Mouse (Mus musculus) heart, embryonic 16.5 days (tissue): Measurements from ENCODE around the gene Lsr. TPM values are rescaled to one million over a fixed set of nuclear protein-coding genes. Genes with fewer than 3 reads are reported as not detected.

Experiments
- ATAC-seq: fragments of 200-750 bp; cut with Nextera tagmentation; replicated peaks from 2 replicates; pipeline ENCODE4 v1.8.0; 2017; ENCODE audit warnings: moderate number of reproducible peaks; ENCODE audit not compliant: insufficient read depth, low FRiP score; ENCODE audit errors: extremely low read depth
- H3K27ac ChIP-seq: fragments of 300-500 bp; sonication (generic); 2 replicates; pipeline ENCODE4 v1.5.1; 2014; ENCODE audit warnings: mild to moderate bottlenecking, low read length, control low read depth, moderate library complexity
- H3K27me3 ChIP-seq: fragments of 300-500 bp; sonication (generic); 2 replicates; pipeline ENCODE4 v1.6.1; 2014; ENCODE audit warnings: low read length, mixed read lengths; ENCODE audit not compliant: control insufficient read depth, insufficient read depth
- H3K36me3 ChIP-seq: fragments of 300-500 bp; sonication (generic); 2 replicates; pipeline ENCODE4 v1.6.1; 2014; ENCODE audit not compliant: control insufficient read depth, insufficient read depth
- H3K4me1 ChIP-seq: fragments of 300-500 bp; sonication (generic); 2 replicates; pipeline ENCODE4 v1.6.1; 2014; ENCODE audit warnings: low read length, mixed read lengths; ENCODE audit not compliant: control insufficient read depth, insufficient read depth
- H3K4me2 ChIP-seq: fragments of 300-500 bp; sonication (generic); 2 replicates; pipeline ENCODE4 v1.6.1; 2014; ENCODE audit warnings: low read depth, mild to moderate bottlenecking, control low read depth, low read length
- H3K4me3 ChIP-seq: fragments of 300-500 bp; sonication (generic); 2 replicates; pipeline ENCODE4 v1.5.1; 2014; ENCODE audit warnings: mild to moderate bottlenecking, control low read depth, low read length
- H3K9ac ChIP-seq: fragments of 300-500 bp; sonication (generic); 2 replicates; pipeline ENCODE4 v1.6.1; 2014; ENCODE audit warnings: low read length, control low read depth
- H3K9me3 ChIP-seq: fragments of 300-500 bp; sonication (generic); replicated peaks from 2 replicates; pipeline ENCODE4 v1.6.1; 2016; ENCODE audit warnings: low read length; ENCODE audit not compliant: control insufficient read depth
- WGBS: fragments of 180-500 bp; shearing (Covaris S2); extraction: QIAGEN DNeasy Blood & Tissue Kit; methylation state at CpG from one replicate; pipeline ENCODE4 v1.1.7; 2014; 5-methylcytosine and 5-hydroxymethylcytosine counted together
- polyA plus RNA-seq: library from polyadenylated mRNA; unstranded; fragments of >200 nt; fragmentation: Nextera tagmentation; extraction: Ambion mirVana; gene quantifications from 2 replicates; pipeline ENCODE4 v1.2.1, GENCODE M21; 2015

The Lsr gene
- polyA plus RNA-seq, 1 experiment from 2014 or later, result 10.8 TPM

DNA sequence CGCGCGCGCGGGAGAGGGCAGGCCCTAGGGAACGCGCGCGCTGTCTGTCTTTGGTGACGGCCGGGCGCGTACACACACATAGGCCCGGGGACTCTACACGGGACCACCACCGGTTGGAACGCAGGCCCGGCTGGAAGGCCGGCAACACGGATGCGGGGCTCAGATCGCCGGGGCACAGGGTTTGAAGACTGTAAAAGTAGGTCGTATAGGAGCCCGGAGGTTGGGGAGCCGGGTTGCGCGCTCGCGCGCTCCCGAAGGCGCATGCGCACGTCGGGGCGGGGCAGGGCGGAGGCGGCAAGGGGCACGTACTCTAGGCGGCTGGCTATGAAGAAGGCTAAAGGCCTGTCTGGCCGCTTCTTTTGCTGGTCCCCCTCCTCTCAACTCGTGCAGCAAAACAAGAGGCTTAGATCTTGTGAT is 15.9 kb downstream of the Lsr start:
- no peaks in the 10 kb centered on the region for H3K27me3 ChIP-seq
- H3K4me3 ChIP-seq, result peak overlapping the region; percentile 78
- under 1% methylated on average over 43 of the region's 43 CpGs for WGBS
- H3K27ac ChIP-seq, result peak overlapping the region; percentile 99
- H3K36me3 ChIP-seq, result peaks cover 32% of the 10 kb centered on the region
- peak; percentile 52 for ATAC-seq
- H3K9me3 ChIP-seq, result no peaks in the 10 kb centered on the region
- H3K9ac ChIP-seq, result peak overlapping the region; percentile 97
- peaks cover 14% of the 10 kb centered on the region for H3K4me1 ChIP-seq
- peak overlapping the region; percentile 71 for H3K4me2 ChIP-seq

DNA sequence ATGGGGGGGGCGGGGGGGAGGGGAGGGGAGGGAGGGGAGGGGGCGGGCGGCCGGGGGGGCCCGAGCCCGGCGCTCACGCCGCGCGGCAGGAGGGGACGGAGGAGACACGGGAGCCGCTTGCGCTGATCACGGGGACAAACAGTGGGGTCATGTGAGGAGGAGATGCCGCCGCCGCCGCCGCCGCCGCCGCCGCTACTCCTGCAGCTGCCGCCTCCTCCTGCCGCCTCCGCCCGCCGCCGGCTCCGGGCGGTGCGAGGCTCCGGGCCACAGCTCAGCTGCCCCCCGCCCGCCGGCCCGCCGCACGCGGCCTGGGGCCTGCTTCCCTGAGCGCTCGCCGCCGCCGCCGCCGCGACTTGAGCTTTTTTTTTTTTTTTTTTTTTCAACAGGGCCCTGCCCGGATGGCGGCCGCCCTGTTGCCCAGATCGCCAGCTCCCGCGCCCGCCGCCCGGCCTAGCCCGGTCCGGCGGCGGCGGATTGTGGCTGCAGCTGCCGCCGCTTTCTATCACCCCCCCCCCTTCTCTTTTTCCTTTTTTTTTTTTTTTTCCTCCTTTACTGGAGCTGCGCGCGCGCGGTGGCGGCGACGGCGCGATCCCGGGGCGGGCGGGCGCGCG is 16.4 kb downstream of the Lsr start, which contains the start of gene Usf2:
Usf2 (minus strand) TSS at position 48 of the 611 bp plus-strand sequence.
- under 1% methylated on average over 47 of the region's 82 CpGs for WGBS
- H3K4me3 ChIP-seq, result peak within 1 kb of the TSS; percentile 78
- H3K36me3 ChIP-seq, result peaks cover 37% of the 10 kb centered on the region
- peak within 1 kb of the TSS; percentile 99 for H3K27ac ChIP-seq
- H3K4me1 ChIP-seq, result peaks cover 13% of the 10 kb centered on the region
- ATAC-seq, result peak; percentile 66
- H3K27me3 ChIP-seq, result no peaks in the 10 kb centered on the region
- peak within 1 kb of the TSS; percentile 71 for H3K4me2 ChIP-seq
- H3K9ac ChIP-seq, result peak within 1 kb of the TSS; percentile 97
- H3K9me3 ChIP-seq, result no peaks in the 10 kb centered on the region

GRCm38 (mm10) chr7:30956357-30956751 is 16.9 kb downstream of the Lsr start:
- H3K9ac ChIP-seq, result peak overlapping the region; percentile 97
- H3K27me3 ChIP-seq, result no peaks in the 10 kb centered on the region
- peak overlapping the region; percentile 99 for H3K27ac ChIP-seq
- under 1% methylated on average over 40 of the region's 49 CpGs for WGBS
- peak overlapping the region; percentile 78 for H3K4me3 ChIP-seq
- H3K9me3 ChIP-seq, result no peaks in the 10 kb centered on the region
- H3K4me2 ChIP-seq, result peak overlapping the region; percentile 62
- peak; percentile 33 for ATAC-seq
- peaks cover 13% of the 10 kb centered on the region for H3K4me1 ChIP-seq
- H3K36me3 ChIP-seq, result peaks cover 39% of the 10 kb centered on the region

DNA sequence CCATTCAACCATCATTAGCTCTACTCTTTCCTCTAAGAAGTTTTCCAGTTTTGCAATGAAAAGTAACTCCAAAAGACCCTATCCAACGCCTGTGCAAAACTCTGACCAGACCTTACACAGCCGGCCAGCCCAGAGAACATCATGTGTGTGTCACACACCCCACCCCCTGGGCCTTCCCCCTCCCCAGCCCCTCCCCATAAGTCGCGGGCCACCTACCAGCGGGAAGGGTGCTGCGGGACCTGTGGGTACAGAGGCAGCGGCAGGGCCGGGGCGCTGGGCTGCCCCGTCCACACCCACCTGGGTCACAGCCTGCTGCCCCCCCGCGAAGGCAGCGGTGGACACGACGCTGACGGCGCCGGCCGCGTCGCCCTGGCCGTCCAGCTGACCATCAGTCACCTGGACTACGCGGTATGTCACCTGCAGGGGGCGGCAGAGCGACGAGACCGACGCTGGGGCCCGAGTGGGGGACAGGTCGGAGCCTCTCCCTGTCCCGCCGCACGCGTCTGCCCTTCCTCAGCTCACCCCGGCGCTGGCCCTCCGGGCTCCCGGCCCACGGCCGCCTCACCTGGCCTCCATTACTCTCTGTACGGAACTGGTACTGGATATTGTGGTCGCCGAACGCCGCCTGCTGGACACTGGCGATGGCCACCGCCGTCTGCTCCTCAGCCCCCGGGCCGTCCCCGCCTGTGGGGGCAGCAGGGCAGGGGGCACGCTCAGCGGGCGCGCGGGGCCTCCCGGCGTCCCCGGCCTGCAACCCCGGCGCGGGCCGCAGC is 17.5 kb downstream of the Lsr start:
- H3K4me1 ChIP-seq, result peaks cover 13% of the 10 kb centered on the region
- peak overlapping the region; percentile 97 for H3K9ac ChIP-seq
- H3K27ac ChIP-seq, result peak overlapping the region; percentile 99
- WGBS, result under 1% methylated on average over 64 of the region's 64 CpGs
- H3K9me3 ChIP-seq, result no peaks in the 10 kb centered on the region
- H3K27me3 ChIP-seq, result no peaks in the 10 kb centered on the region
- peak overlapping the region; percentile 78 for H3K4me3 ChIP-seq
- H3K36me3 ChIP-seq, result peaks cover 39% of the 10 kb centered on the region
- peak overlapping the region; percentile 62 for H3K4me2 ChIP-seq
- peak; percentile 71 for ATAC-seq

DNA sequence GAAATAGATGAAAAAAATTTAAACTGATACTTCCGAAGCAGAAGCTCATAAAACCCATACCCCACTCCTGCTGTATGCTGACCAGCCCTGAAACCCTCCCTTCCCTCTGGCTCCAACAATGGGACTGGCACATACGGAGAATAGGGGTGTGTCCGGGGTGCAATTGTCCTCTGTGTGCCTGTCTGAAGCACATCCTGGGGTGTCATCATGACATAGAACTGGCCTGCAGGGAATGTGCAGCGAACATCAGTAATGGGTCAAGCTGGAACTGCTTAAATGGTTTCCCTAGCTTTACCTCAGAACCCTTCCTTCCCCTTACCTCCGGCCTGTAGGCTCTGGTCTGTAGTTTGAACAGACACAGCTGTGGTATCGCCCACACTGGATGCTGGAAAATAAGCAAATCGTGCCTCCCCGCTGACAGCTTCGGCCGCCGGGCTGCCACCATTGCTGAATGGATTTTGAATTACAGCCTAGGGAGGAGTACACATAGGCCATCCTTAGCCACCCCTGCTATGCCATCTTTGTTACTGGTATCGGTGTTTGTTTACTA is 18.2 kb downstream of the Lsr start:
- no peak for ATAC-seq
- Histone ChIP-seq H3K27ac (no peak overlapping the region), H3K9ac (peak overlapping the region; percentile 18; the same call in 1 of the 2 replicates), H3K9me3 (no peaks in the 10 kb centered on the region), H3K36me3 (peaks cover 41% of the 10 kb centered on the region), H3K27me3 (no peaks in the 10 kb centered on the region), H3K4me1 (peaks cover 13% of the 10 kb centered on the region), H3K4me2 (peak overlapping the region; percentile 62), H3K4me3 (peak overlapping the region; percentile 78)
- 86% methylated on average over 12 of the region's 12 CpGs for WGBS

GRCm38 (mm10) chr7:30954036-30954435 is 19.2 kb downstream of the Lsr start:
- Histone ChIP-seq H3K36me3 (peaks cover 47% of the 10 kb centered on the region), H3K4me3 (no peak overlapping the region), H3K9ac (no peak overlapping the region), H3K4me2 (no peak overlapping the region), H3K27me3 (no peaks in the 10 kb centered on the region), H3K9me3 (no peaks in the 10 kb centered on the region), H3K27ac (no peak overlapping the region), H3K4me1 (peaks cover 13% of the 10 kb centered on the region)
- WGBS, result 65% methylated on average over 3 of the region's 3 CpGs
- no peak for ATAC-seq

GRCm38 (mm10) chr7:30953459-30953858 is 19.8 kb downstream of the Lsr start:
- H3K4me2 ChIP-seq, result no peak overlapping the region
- H3K27ac ChIP-seq, result no peak overlapping the region
- H3K4me3 ChIP-seq, result no peak overlapping the region
- H3K9me3 ChIP-seq, result no peaks in the 10 kb centered on the region
- peaks cover 13% of the 10 kb centered on the region for H3K4me1 ChIP-seq
- H3K36me3 ChIP-seq, result peaks cover 47% of the 10 kb centered on the region
- H3K27me3 ChIP-seq, result no peaks in the 10 kb centered on the region
- WGBS, result 81% methylated on average over 6 of the region's 6 CpGs
- no peak overlapping the region for H3K9ac ChIP-seq
- ATAC-seq, result no peak

GRCm38 (mm10) chr7:30952441-30953265 is 20.6 kb downstream of the Lsr start:
- H3K27ac ChIP-seq, result no peak overlapping the region
- no peak overlapping the region for H3K9ac ChIP-seq
- H3K4me1 ChIP-seq, result peaks cover 7% of the 10 kb centered on the region
- H3K4me3 ChIP-seq, result no peak overlapping the region
- peaks cover 44% of the 10 kb centered on the region for H3K36me3 ChIP-seq
- no peaks in the 10 kb centered on the region for H3K9me3 ChIP-seq
- ATAC-seq, result no peak
- no peak overlapping the region for H3K4me2 ChIP-seq
- no peaks in the 10 kb centered on the region for H3K27me3 ChIP-seq
- whole genome bisulfite sequencing, result 93% methylated on average over 16 of the region's 16 CpGs
